Mouse (Mus musculus) cerebellum, postnatal 4 days (tissue): ENCODE results near the gene Foxk1.

Experiments used
- DNase-seq, 2 experiments: peaks; one replicate each; pipeline ENCODE4 v3.0.0; 2022; ENCODE audit warnings: low spot score in 2 of 2, mixed read lengths in 1 of 2

Foxk1 gene

DNA sequence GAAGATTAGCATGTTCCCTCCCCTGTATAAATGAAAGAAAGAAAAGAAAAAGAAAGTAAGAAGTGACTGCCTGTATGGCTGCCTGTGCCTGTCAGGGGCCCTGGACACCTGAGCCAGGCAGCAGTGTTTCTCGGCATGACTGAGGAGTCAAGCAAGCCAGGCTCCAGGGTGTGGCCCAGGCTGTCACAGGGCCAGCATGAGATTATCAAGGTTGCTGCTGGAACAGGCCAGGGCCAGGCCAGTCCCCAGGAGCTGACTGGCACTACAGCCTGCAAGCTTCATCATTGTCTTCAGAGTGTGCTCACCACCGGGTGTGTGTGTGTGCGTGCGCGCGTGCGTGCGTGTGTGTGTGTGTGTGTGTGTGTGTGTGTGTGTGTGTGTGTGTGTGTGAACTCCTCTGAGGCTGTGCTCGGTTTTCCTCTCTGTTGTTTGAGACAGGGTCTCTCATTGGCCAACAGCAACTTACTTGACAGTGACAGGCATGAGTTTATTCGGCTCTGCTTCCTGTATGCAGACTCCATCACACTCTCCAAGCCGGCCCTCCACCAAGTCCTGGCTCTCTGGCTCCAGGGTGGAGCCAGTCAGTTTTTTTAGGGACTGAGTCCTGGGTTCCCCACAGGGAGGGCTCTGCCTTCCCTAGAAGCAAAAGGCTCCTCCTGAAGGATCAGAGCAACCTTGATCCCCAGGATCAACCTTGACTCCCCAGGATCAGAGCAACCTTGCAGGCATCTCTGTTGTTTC is 43.7 kb downstream of the Foxk1 start:
- no peak for DNase-seq

DNA sequence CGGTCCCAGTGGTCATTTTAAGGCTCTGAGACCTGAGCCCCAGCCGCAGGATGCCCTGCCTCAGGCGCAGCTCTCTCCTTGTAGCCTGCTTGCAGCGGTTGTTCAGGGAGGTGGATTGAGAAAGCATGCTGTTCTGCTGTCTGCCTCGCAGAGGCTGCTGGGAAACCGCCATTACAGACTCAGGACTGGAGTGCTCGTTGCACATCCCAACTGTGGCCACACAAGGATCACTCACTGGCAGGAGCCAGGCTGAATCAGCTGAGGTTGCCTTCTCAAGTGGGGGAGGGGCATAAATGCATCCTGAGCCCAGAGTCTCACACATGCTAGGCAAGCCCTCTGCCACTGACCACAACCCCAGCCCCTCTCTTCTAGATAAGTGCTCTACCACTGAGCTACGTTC is 44.4 kb downstream of the Foxk1 start:
- no peak for DNase-seq

DNA sequence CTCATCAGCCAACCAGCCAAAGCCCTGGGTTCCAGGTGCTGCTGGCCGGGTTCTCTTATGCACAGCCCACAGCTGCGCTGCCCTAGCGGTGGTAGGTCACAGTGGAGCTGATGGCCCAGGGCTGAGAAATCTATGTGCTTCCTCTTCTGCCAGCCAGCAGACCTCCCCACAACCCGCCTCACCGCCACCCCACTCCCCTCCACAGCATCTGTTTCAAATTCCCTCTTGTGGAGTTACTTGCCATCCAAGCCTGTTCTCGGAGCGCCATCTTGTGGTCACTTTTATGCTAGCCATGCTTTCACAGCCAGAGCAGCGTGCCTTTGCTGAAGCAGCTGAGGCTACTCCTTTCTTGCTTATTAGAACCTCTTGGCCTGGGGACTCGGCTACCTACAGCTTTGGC is 46.8 kb downstream of the Foxk1 start:
- peak; percentile 87 to 95 for DNase-seq

DNA sequence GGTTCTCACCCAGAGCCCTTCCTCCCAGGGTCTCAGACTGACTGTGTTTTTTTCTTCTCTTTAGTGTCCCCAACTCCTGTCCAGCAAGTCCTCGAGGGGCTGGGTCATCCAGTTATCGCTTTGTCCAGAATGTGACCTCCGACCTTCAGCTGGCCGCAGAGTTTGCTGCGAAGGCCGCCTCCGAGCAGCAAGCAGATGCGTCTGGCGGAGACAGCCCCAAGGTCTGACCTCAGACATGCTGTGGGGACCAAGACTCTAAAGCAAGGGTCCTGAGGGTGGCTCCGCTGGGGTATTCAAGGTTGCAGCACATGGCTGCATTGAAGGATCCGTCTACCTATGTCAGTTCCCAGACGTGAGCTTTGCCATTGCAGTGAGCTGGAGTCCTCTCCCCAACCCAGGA is 47.3 kb downstream of the Foxk1 start:
- DNase-seq: no peak

DNA sequence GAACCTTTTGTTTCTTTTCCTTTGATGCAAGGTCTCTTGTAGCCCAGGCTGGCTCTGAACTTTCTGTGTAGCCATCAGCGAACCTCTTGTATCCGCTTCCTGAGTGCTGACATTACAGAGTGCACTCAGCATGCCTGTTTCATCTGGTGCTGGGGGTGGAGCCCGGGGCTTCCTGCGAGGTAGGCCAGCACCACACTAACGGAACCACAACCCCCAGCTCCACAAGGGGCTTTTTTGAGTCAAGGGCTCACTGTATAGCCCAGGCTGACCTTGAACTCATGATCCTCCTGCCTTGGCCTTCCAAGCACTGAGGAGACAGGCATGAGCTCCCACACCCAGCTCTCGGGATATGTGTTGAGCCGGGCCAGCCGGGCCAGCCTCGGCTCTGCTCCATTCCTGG is 49.5 kb downstream of the Foxk1 start:
- no peak for DNase-seq

DNA sequence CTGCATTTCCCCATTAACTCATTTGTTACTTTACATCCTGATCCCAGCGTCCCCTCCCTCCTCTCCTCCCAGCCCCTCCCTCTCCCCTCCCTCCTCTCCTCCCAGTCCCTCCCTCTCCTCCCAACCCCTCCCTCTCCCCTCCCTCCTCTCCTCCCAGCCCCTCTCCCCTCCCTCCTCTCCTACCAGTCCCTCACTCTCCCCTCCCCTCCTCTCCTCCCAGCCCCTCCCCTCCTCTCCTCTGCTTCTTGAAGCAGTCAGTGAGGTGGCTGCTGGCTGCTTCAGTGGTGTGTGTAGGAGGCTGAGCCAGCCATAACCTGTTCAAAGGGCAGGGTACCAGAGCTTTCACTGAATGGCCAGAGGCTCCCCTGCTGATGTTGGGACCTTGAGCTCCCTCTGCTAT is 50.5 kb downstream of the Foxk1 start:
- no peak for DNase-seq

DNA sequence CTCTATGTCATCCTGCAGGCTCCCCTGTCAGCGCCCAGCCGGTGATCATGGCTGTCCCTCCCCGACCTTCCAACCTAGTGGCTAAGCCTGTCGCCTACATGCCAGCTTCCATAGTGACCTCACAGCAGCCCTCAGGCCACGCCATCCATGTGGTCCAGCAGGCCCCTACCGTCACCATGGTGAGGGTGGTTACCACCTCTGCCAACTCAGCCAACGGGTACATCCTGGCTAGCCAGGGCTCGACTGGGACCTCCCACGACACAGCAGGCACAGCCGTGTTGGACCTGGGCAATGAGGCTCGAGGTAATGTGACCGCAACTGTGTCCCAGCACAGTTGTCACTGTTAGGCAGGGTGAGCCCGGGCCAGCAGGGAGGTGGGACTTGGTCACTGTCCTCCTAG is 52.4 kb downstream of the Foxk1 start:
- DNase-seq: no peak

DNA sequence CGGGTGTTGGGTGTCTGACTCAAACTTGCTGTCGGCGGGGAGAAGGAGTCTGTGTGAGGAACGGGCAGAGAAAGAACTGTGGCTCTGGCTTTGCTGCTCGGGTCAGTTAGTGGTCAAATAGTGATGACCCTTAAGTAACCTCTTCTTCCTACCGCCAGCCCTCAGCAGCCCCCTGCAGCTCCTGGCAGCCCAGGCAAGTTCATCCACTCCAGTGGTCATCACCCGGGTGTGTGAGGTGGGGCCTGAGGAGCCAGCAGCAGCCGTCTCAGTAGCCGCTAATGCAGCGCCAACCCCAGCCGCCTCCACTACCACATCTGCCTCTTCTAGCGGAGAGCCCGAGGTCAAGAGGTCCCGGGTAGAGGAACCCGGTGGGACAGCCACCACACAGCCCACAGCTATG is 55.0 kb downstream of the Foxk1 start:
- no peak for DNase-seq

DNA sequence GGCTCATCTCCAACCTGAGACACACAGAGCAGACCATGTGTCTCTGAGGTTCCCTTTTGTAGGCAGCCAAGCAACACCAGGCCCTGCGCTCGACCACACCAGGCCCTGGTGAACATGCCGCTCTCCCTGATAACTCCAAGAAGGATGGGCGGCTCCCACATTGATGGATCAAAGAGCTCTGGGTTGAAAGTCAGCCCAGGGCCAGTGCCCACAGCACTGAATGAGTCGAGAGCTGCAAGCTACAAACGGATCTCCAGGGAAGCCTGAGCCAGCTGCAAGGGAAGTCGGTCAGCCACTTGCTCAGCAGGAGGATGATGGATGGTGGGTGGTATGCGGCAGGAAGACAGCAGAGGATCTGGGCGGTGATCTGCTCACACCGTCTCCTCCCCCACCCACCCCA is 56.0 kb downstream of the Foxk1 start:
- no peak for DNase-seq

DNA sequence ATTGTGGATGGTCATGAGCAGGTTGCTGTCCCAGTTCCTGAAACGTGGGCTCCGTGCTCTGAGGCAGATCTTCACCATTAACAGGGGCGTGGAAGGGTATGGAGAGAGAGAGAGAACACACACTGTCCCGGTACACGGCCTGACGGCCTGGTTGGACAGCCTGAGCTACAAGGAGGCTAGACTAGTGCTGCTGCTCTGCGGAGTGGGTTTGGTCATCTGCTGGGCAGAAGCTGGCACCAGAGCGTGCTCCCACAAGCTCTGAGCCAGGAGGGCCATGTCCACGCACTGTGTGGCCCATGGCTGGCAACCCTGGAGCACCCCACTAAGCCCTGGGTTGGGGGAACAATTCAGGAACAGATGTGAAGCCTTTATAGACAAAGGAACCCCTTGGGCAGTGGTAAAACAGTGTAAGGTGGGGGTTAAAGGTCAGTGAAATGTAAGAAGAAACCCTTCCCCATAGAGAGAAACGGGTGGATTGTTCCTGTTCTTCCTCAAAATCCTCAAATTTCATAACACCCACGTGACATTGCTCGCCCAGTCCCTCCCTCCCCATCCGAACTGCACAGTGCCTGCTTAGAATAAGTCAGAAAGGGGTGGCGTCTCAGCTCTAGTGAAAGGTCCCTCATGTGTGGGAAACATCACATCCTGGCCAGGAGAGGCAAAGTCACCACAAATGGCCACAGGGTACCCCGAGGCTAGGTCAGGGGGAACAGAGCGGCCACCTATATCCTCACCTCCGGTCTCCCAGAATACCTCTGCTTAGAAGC is 57.7 kb downstream of the Foxk1 start:
- DNase-seq: no peak

DNA sequence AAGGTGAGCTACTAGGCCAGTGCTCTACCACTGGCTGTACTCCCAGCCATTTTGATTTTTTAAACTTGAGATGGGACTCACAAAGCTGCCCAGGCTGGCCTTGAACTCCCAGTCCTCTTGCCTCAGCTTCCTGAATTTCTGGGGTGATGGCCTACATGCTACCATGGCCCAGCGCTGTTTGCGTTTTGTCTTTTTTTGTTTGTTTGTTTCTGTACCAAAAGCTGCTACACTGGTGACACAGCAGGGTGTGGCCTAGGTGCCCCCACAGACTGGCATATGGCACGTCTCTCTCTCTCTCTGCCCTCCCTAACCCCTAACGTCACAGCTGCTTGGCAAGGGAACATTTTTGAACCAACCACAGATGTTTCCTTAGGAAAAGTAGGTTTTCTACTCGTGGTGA is 58.5 kb downstream of the Foxk1 start:
- DNase-seq: no peak

DNA sequence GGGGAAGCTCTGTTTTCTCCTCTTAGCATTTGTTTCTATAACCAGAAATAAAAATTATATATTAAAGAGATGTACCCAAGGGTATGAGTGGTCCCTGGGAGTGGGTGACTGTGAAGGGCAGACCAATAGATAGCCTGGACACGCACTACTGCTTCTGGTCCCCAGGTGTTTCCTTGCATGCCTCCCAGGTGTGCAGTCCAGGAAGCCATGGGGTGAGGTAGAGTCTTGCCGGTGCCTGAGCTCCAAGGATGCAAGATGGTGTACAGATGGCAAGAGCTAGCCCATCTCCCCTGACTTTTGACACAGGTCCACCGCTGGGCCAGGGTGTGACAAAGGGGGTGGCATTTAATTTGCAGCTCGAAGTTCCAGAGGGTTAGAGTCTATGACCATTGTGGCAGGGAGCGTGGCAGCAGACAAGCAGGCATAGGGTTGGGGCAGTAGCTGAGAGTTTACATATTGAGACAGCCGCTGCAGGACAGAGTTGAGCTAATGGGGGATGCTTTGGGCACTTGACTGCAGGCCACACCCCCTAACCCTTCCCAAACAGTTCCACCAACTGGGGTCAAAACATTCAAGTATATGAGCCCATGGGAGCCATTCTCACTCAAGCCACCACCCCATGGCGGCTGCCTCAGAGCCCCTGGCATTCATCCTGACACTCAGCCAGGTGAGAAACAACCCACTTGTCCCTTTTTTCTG is 60.8 kb downstream of the Foxk1 start:
- DNase-seq: no peak

DNA sequence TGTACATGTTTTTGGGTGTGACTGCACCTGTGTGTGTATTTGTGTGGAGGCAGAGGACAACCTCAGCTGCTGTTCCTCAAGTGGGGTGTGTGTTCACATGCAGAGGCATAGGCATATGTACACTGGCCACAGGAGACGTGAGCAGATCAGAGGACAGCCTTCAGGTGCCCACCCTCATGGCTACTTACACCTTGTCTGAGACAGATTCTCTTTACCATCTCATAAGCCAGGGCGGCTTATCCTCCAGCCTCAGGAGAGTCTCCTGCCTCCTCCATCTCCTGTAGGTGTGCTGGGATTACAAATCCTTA is 61.3 kb downstream of the Foxk1 start:
- no peak for DNase-seq

DNA sequence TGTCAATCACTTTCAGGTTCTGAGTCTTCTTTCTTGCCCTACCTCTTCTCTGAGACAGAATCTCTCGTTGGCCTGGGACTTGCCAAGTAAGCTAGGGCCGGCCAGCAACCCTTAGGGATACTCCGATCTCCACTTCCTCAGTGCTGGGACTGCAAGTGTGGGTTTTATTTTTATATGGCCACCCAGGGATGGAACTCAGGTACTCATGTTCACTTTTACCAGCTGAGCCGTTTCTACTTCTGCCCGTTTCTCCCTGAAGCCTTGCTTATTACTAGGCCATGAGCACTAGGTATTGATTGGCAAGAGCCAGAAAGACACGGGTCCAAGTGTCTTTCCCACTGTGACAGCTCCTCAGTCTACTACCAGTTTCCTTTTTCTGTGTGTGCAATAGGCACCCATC is 61.7 kb downstream of the Foxk1 start:
- DNase-seq: no peak

DNA sequence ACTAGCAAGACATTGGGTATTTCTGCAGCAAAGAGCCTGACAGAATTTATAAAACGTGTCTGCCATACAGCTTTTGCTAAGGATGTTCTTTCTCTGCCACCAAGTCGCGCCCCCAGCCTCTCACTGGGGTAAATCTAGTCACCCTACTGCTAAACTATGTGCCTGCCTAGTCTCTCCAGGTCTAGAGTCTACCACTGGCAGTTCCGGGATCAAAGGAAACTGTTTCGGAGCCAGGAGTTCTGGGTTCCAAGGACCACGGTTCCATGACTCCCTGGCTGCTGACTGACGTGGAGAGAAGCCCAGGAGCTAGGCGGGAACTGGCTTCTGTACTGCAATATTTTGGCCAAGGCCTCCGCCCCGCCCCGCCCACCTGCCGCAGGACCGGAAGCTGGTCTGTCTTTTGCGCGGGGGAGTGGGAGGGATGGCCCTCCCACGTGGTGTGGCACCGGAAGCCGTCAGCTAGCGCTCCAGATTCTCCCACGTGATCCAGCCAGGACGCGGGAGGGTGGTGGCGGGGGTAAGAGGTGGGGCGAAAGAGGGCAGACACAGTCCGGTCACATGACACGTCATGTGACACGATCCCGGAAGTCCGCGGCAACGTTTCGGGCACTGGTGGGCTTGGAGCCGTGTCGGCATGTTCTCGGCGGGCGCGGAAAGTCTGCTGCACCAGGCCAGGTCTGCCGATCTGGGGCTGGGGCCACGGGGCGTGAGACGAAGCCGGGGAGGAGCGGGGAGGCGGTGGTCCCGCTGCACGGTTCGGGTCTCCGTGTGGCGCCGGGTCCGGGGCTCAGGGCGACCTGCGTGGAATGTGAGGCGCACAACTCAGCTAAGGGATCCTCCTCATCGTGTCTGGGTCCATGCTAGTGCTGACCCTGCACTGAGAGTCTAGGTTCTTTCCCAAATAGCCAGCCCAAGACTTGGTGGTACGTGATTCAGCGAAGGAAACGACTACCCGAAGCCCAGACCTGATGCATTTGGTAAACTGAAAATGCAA is 62.5 kb downstream of the Foxk1 start, which contains the start of gene Ap5z1:
Gene Ap5z1 (plus strand): TSS at position 484 of the 994 bp plus-strand sequence.
- peak; percentile 78 to 94 for DNase-seq

DNA sequence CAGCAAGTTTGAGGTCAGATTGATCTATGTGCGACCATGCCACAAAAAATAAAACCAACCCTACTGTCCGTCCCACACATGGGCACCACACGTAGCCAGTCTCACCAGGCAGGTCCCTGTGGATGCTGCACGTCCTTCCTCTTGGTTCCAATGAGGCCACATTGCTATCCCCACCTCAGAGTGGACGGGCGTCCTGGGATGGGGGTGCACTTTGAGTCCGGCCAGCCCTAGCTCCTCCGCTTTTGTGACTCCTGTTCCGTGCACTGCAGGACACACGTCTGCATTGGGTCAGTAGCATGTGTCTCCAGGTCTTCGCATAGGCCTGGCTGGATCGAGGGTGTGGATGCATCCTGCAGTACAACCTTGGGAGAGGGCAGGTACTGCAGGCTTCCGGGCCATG is 67.1 kb downstream of the Foxk1 start:
- no peak for DNase-seq

DNA sequence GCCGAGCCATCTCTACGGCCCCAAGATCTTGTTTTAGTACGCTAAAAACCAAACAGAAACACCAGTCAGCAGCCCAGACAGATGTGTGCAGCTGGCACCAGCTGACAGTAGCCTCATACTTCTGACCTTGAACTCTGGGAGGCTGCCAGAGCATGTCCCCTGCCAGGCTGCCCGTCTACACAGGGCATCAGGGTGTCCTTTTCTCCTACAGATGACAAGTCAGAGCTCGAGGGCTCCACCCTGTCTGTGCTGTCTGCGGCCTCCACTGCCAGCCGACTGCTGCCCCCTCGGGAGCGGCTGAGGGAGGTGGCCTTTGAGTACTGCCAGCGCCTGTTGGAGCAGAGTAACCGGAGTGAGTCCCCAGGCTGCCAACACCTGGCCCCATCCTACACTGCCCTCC is 68.5 kb downstream of the Foxk1 start:
- no peak for DNase-seq

DNA sequence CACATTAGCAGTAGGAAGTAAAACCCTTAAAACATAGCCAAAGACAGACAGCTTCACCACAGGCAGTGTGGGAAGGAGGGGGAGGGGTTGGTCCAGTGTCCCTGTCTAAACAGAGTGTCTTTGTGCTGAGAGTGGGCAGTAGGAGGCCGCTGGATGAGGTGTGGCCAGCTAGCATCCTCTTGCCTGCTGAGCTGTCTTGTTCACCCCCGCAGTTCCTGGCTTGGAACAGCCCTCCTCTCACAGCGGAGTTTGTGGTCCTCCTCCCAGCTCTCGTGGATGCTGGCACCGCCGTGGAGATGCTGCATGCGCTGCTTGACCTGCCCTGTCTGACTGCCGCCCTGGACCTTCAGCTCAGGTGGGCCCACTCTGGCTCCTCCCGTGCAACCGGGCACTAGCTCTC is 72.4 kb downstream of the Foxk1 start:
- no peak for DNase-seq

DNA sequence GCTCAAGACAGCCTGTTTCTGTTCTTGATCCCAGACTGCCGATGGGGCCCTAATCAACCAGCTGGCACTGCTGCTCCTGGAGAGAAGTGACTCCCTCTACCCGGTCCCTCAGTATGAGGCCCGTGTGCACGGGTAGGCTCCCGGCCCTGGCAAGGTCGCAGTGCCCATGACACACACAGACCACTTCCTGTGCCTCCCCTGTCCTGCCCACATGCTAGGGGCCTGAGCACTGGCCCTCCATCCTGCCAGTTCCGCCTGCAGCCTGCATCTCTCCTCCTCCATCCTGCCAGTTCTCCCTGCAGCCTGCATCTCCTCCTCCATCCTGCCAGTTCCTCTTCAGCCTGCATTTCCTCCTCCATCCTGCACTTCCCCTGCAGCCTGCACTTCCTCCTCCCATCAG is 74.4 kb downstream of the Foxk1 start:
- no peak for DNase-seq

DNA sequence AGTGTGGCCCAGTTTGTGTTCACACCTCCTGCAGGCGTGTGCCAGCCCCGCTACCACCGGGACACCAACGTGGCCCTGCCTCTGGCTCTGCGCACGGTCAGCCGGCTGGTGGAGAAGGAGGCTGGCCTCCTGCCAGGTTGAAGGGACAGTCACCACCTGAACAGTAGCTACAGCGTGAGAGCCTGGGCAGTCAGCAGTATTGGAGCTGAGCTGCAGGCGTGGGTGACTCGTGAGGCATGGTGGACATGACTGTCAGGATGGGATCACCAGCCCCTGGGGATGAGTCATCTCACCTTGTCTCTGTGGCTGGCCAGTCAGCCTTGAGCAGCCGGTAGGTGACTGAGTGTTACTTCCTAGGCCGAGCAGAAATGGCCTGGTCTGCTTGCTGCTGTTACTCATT is 76.0 kb downstream of the Foxk1 start:
- no peak for DNase-seq

DNA sequence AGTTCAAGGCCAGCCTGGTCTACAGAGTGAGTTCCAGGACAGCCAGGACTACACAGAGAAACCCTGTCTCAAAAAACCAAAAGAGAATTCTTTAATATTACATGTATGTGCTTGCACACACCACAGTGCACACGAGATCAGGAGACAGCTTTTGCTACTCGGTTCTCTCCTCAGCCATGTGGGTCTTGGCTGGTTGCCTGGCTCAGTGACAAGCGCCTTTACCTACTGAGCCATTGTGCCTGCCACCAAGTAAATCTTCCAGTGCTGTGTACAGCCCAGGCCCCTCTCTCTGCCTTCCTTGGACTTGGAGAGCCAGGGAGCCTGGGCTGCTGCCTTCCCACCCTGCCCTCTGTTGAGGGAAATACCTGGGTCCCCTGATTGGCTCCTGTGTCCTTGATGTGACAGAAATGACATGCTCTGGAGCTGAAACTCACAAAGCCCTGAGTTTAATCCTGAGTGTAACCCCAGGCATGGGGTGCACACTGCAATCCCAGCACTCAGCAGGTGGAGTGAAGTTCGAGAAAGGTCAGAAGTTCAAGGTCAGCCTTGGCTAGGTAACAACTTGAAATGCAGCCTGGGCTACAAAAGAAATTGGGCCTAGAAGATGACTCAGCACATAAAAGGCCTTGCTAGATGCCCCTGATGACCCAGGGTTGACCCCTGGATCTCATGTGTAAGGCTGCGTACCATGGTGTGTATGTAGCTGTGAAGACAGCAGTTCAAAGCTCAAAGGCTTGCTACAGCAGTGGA is 76.7 kb downstream of the Foxk1 start:
- no peak for DNase-seq
